Mouse (Mus musculus): ENCODE data around the gene Dnah6. TPM values are rescaled to one million over a fixed set of nuclear protein-coding genes. Genes with fewer than 3 reads are reported as not detected.

Gene Dnah6
- polyA plus RNA-seq, 1 experiment from 2014 or later: 0.09 TPM

DNA sequence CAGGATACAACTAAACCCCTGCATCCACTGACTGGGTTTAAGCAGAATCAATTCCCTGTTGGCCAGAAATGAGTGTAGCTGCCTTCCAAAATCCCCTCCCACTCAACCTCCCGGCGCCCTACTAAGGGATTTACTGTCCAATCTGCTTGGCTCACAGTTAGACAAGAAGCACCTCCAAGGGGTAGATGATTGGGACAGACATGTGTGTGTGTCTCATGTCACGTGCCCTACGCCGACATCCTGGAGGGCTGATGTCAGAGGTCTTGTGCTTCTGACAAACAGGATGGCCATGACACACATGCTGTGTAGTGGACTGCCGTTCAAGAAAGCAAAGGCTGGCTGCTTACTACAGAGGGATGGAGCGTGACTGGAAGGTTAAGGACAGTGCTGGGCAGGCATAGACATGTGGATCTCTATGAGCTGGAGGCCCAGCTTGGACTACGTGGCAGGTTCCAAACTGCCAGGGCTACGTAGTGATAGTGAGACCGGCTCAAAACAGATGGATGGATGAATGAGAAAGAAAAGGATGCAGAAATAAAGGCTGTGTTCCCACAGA lies 202.6 kb downstream of the Dnah6 start:
- Histone ChIP-seq H3K9me3 (replicated peaks) (no peaks in the 10 kb centered on the region), H3K4me2 (no peak overlapping the region), H3K27ac (replicated peaks) (no peak overlapping the region), H3K36me3 (no peaks in the 10 kb centered on the region), H3K4me3 (replicated peaks) (no peak overlapping the region), H3K27me3 (replicated peaks) (no peaks in the 10 kb centered on the region), H3K9ac (replicated peaks) (no peak overlapping the region), H3K4me1 (no peaks in the 10 kb centered on the region)
- WGBS: 88% methylated on average over 10 of the region's 10 CpGs
- ATAC-seq (ENCODE audit: low FRiP score): no peak

DNA sequence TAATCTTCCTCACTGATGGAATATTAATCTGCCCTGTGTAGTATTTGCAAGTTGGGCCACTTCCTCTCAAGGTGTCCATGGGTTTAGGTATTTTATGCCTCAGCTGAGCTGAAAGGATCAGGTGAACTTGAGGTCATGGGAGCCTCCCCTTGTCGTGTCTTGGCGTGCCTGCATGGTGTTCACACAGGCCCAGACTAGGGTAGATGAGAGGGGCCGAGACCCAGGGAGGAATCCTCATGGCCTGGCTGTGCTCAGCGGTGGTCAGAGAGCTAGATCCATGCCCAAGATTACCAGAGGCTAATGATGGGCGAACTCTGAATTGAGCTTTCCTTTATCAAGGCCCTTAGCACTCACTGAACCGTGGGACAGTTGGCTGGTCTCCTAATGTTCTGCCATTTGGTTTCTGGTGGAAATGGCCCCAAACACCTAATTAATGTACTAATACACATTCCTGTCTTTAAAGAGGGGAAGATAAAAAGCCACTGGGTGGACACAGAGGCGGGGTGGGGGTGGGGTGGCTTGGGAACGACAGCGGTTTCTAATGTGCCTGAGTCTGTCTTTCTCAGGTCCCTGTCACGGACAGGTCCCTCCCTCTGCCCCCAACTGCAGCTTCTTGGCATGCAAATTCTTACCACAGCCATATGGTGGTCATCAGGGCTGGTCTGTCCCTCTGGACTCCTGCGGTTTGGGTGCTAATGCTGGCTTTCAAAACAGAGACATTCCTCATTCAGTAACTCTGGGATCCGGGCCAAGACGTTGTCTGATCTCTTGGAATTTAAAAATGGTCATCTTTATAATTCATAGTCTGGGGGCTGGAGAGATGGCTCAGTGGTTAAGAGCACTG lies 206.9 kb downstream of the Dnah6 start:
- 55% methylated on average over 13 of the region's 13 CpGs for WGBS

DNA sequence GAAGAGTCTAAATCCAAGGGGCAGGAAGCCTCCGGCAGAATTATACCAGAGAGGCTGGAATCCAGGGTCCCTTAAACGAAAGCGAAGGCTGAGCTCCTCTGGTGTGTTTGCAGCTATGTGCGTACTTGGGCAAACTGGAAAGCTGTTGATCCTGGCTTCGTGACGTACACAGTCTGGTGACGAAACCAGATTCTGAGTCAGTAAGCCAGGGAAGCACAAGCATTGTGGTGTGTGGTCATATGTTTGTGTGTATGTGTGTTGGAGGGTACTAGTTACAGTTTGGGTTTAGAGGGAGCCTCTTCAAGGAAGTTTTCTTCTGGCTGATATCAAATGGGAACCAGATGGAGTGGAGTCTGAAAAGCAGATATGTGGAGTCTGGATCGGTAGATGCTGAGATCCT lies 208.5 kb downstream of the Dnah6 start:
- no peak overlapping the region for H3K4me3 ChIP-seq (replicated peaks)
- H3K36me3 ChIP-seq: no peaks in the 10 kb centered on the region
- 94% methylated on average over 8 of the region's 8 CpGs for WGBS

More for the DNA sequence above, 206.9 kb downstream of the Dnah6 start:
- H3K4me1 ChIP-seq: no peaks in the 10 kb centered on the region
- H3K4me2 ChIP-seq: no peak overlapping the region
- H3K36me3 ChIP-seq: no peaks in the 10 kb centered on the region
- ATAC-seq (ENCODE audit: low FRiP score): no peak
- H3K4me3 ChIP-seq (replicated peaks): no peak overlapping the region
- no peak overlapping the region for H3K9ac ChIP-seq (replicated peaks)
- H3K27me3 ChIP-seq (replicated peaks): no peaks in the 10 kb centered on the region
- H3K9me3 ChIP-seq (replicated peaks): no peaks in the 10 kb centered on the region
- no peak overlapping the region for H3K27ac ChIP-seq (replicated peaks)

DNA sequence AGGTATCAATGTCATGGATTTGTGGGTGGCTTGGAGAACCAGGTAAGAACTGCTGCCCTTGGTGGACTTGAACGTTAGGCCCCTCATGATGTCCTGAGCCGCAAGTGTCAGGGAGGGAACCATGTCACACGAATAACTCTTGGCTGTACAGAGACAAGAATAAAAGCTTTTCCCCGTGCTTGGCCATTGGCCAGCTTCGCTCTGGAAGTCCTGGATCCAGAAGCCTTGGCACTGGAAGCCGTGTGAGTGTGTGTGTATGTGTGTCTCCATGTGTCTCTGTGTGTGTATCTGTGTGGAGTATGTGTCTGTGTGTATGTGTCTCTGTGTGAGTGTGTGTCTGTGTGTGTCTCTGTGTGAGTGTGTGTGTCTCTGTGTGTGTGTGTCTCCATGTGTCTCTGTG lies 209.6 kb downstream of the Dnah6 start:
- Histone ChIP-seq H3K27ac (replicated peaks) (no peak overlapping the region), H3K4me3 (replicated peaks) (no peak overlapping the region), H3K9ac (replicated peaks) (no peak overlapping the region), H3K9me3 (replicated peaks) (no peaks in the 10 kb centered on the region), H3K4me2 (no peak overlapping the region), H3K27me3 (replicated peaks) (no peaks in the 10 kb centered on the region), H3K36me3 (no peaks in the 10 kb centered on the region), H3K4me1 (no peaks in the 10 kb centered on the region)
- 65% methylated on average over 6 of the region's 6 CpGs for WGBS
- no peak for ATAC-seq (ENCODE audit: low FRiP score)

More for the DNA sequence above, 208.5 kb downstream of the Dnah6 start:
- no peak overlapping the region for H3K4me2 ChIP-seq
- H3K4me1 ChIP-seq: no peaks in the 10 kb centered on the region
- ATAC-seq (ENCODE audit: low FRiP score): no peak
- no peak overlapping the region for H3K27ac ChIP-seq (replicated peaks)
- H3K9me3 ChIP-seq (replicated peaks): no peaks in the 10 kb centered on the region
- no peaks in the 10 kb centered on the region for H3K27me3 ChIP-seq (replicated peaks)
- H3K9ac ChIP-seq (replicated peaks): no peak overlapping the region

DNA sequence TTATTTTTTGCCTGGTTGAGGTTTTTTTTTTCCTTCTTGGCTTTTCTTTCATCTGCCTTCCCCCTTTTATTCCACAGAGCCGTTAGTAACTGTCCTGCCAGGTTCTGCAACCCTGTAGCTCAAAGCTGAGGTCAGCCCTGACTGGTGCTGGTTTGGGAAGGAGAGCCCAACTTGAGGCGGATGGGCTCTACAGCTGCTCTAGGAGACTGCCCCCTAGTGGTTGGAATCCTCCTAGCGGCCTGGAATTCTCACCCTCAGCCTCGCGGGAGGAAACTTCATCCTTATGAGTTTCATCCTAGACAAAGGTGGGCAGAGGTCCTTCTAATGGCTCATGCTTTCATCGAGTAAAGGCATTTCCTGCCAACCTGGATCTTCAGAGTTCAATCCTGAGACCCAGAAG lies 211.4 kb downstream of the Dnah6 start:
- no peaks in the 10 kb centered on the region for H3K27me3 ChIP-seq (replicated peaks)
- H3K4me3 ChIP-seq (replicated peaks): no peak overlapping the region
- H3K4me2 ChIP-seq: no peak overlapping the region
- WGBS: 45% methylated on average over 6 of the region's 6 CpGs
- no peaks in the 10 kb centered on the region for H3K36me3 ChIP-seq
- H3K27ac ChIP-seq (replicated peaks): no peak overlapping the region
- H3K9me3 ChIP-seq (replicated peaks): no peaks in the 10 kb centered on the region
- ATAC-seq (ENCODE audit: low FRiP score): no peak
- H3K9ac ChIP-seq (replicated peaks): no peak overlapping the region
- H3K4me1 ChIP-seq: no peaks in the 10 kb centered on the region

DNA sequence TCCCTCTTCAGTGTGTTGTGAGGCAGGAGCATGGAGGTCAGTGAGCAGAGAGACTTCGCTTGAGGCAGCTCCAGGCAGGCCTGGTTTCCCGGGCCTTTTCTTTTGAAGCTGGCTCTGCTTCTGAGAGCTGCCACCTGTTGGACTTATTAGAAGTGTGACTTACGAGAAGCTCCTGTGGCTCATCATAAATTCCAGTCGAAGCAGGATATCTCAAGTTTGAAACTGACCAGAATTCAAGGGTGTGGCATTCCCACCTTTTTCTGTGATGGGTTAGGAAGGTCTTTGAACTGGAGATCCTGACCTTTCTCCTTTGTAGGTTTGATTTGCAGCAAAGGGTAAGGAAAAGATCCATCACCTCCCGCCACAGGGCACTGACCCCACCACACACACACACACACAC lies 217.8 kb downstream of the Dnah6 start:
- no peak overlapping the region for H3K27ac ChIP-seq (replicated peaks)
- H3K36me3 ChIP-seq: no peaks in the 10 kb centered on the region
- no peak for ATAC-seq (ENCODE audit: low FRiP score)
- H3K27me3 ChIP-seq (replicated peaks): no peaks in the 10 kb centered on the region
- WGBS: 84% methylated on average over 5 of the region's 5 CpGs
- no peaks in the 10 kb centered on the region for H3K9me3 ChIP-seq (replicated peaks)
- H3K9ac ChIP-seq (replicated peaks): no peak overlapping the region
- no peaks in the 10 kb centered on the region for H3K4me1 ChIP-seq
- H3K4me2 ChIP-seq: no peak overlapping the region
- no peak overlapping the region for H3K4me3 ChIP-seq (replicated peaks)

DNA sequence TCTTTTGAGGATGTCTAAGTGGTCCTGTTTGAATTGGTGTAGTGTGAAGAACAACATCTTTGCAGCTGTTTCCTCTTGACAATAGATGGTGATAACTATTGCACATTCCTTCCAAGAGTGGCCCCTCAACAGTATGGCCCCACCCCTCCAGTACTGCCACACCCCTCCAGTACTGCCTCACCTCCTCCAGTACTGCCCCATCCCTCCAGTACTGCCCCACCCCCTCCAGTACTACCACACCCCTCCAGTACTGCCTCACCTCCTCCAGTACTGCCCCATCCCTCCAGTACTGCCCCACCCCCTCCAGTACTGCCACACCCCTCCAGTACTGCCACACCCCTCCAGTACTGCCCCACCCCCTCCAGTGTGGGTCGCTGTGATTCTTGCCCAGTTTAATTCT lies 219.1 kb downstream of the Dnah6 start:
- Histone ChIP-seq H3K4me1 (no peaks in the 10 kb centered on the region), H3K4me3 (replicated peaks) (no peak overlapping the region), H3K36me3 (no peaks in the 10 kb centered on the region), H3K9ac (replicated peaks) (no peak overlapping the region), H3K27me3 (replicated peaks) (no peaks in the 10 kb centered on the region), H3K4me2 (no peak overlapping the region), H3K27ac (replicated peaks) (no peak overlapping the region), H3K9me3 (replicated peaks) (no peaks in the 10 kb centered on the region)
- no peak for ATAC-seq (ENCODE audit: low FRiP score)
- WGBS: 50% methylated on average over 1 of the region's 1 CpGs

DNA sequence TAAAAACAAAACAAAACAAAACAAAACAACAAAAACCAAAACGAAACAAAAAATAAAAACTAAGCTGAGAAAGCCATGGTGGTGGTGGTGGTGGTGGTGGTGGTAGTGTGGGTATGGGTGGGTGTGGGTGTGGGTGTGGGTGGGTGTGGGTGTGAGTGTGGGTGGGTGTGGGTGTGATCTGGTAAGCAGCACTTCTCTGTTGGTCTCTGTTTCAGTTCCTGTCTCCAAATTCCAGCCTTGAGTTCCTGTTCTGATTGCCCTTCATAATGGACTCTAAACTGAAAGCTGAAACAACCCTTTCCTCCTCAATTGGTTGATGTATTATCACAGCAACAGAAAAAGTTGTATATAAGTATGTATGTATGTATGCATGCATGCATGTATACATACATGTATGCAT lies 222.6 kb downstream of the Dnah6 start:
- Histone ChIP-seq H3K9me3 (replicated peaks) (no peaks in the 10 kb centered on the region), H3K27me3 (replicated peaks) (no peaks in the 10 kb centered on the region), H3K4me2 (no peak overlapping the region), H3K4me1 (no peaks in the 10 kb centered on the region), H3K27ac (replicated peaks) (no peak overlapping the region), H3K4me3 (replicated peaks) (no peak overlapping the region), H3K36me3 (no peaks in the 10 kb centered on the region), H3K9ac (replicated peaks) (no peak overlapping the region)
- 75% methylated on average over 1 of the region's 1 CpGs for WGBS
- no peak for ATAC-seq (ENCODE audit: low FRiP score)

DNA sequence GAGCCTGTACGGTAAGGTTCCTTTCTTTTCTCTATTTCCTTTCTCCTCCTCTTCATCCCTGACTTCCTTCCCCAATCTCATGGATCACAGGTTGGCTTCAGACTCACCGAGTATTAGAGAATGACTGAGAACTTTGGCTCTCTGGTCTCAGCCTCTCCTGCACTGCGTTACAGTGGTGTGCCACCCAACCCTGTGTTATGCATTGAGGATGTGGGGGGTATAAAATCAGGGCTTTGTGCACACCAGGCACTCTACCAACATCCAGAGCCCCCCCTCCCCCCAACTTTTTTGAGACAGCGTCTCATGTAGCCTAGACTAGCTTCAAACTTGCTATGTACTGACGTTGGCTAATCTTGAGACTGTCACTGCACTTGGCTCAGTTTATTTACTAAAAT lies 227.8 kb downstream of the Dnah6 start:
- Histone ChIP-seq H3K4me3 (replicated peaks) (no peak overlapping the region), H3K27ac (replicated peaks) (no peak overlapping the region), H3K4me2 (no peak overlapping the region), H3K4me1 (no peaks in the 10 kb centered on the region), H3K9me3 (replicated peaks) (no peaks in the 10 kb centered on the region), H3K9ac (replicated peaks) (no peak overlapping the region), H3K36me3 (no peaks in the 10 kb centered on the region), H3K27me3 (replicated peaks) (no peaks in the 10 kb centered on the region)
- 93% methylated on average over 5 of the region's 5 CpGs for WGBS
- no peak for ATAC-seq (ENCODE audit: low FRiP score)

DNA sequence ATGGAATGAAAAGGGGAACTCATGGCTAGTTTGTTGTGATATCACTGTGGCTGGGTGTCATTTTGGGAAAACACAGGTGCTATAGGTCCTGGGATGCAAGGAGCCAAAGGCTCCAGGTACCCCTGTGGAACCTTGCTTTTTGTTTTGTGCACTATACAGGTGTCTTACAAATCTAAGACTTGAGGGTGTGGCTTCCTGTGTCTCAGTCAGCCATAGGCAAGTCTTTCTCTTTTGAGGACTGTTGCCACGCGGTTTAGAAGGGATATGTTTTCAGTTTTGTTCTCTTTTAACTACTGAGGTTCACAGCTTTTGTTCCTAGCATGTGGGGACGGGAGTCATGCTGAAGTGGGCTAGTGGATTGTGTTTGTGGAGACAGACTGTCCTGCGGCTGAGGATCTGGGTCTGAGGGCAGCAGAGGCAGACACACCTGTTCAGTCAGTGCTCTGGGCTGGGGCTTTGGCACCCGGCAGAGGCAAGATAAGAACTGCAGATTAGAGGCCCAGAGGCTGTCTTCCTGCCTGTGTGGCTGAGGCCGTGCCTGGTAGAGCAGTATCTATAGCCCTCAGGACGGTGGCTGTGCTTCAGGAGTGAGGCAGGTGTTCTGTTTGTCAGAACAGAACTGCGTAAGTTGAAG lies 228.3 kb downstream of the Dnah6 start:
- WGBS: 79% methylated on average over 8 of the region's 8 CpGs
- Histone ChIP-seq H3K4me1 (no peaks in the 10 kb centered on the region), H3K9ac (replicated peaks) (no peak overlapping the region), H3K4me3 (replicated peaks) (no peak overlapping the region), H3K27me3 (replicated peaks) (no peaks in the 10 kb centered on the region), H3K27ac (replicated peaks) (no peak overlapping the region), H3K4me2 (no peak overlapping the region), H3K36me3 (no peaks in the 10 kb centered on the region), H3K9me3 (replicated peaks) (no peaks in the 10 kb centered on the region)
- no peak for ATAC-seq (ENCODE audit: low FRiP score)

DNA sequence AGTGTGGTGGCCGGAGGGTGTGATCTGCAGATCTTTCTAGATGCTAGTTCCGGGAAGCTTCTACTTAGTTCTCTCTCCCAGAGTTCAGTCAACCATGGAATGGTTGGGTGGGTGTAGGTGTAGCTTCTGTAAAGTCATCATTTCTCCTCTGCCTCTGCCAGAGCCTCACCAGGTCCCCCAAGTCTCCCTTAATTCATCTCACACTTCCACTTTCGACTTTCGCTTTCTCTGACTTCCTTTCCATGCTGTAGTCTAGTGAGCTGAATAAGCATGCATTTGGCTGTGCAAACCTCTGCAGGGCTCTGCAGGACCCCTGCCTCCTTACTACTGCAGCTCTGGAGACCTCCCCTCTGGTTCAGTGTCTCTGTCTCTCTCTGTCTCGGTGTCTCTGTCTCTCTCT lies 231.2 kb downstream of the Dnah6 start:
- WGBS: 94% methylated on average over 5 of the region's 5 CpGs
- ATAC-seq (ENCODE audit: low FRiP score): no peak
- no peak overlapping the region for H3K4me2 ChIP-seq

More for the DNA sequence above, 231.2 kb downstream of the Dnah6 start:
- no peak overlapping the region for H3K9ac ChIP-seq (replicated peaks)
- no peaks in the 10 kb centered on the region for H3K9me3 ChIP-seq (replicated peaks)
- no peak overlapping the region for H3K27ac ChIP-seq (replicated peaks)
- H3K4me3 ChIP-seq (replicated peaks): no peak overlapping the region
- H3K36me3 ChIP-seq: no peaks in the 10 kb centered on the region
- H3K27me3 ChIP-seq (replicated peaks): no peaks in the 10 kb centered on the region
- H3K4me1 ChIP-seq: no peaks in the 10 kb centered on the region
